ENCODE assay signal across 22 mouse cellular contexts in genomic region chr9:116169067-116169466, GRCm38 (mm10). TPM values are rescaled to one million over a fixed set of nuclear protein-coding genes. Genes with fewer than 3 reads are reported as not detected.
DNase-seq lines count a peak whose midpoint lies in the region; ATAC-seq and TF ChIP-seq lines count a peak whose summit lies in the region.
"Had no signal": no experiment of that assay in that cellular context is flagged by ENCODE, and none has a peak within 500 bp of the region (broad histone marks: within the 10 kb centered on the region; RNA-seq: fewer than 3 reads in every experiment).

No protein-coding gene starts in this region.

- no peak overlapping the region for H3K9ac ChIP-seq in CH12.LX (ENCODE audit: insufficient read depth, low read depth)
- no peak overlapping the region for H3K9ac ChIP-seq in hindbrain, embryonic 12.5 days
- H3K9ac ChIP-seq: heart, embryonic 12.5 days; liver, embryonic 15.5 days; lung, embryonic 15.5 days; midbrain, embryonic 15.5 days; neural tube, embryonic 15.5 days had no signal

- dilution Hi-C loops in CH12.LX (cut with MboI; ENCODE audit: extremely low pct_ligation_motif_present, extremely low pct_unique_long_range_greater_than_20kb, low sequenced_read_pairs): no loop called here

- 0 out of 2 replicates have a peak overlapping the region, but pooled peaks have one; percentile 12 for H3K4me2 ChIP-seq in CH12.LX (ENCODE audit: insufficient read depth, low read depth, poor library complexity, severe bottlenecking)
- H3K4me2 ChIP-seq in hindbrain, embryonic 12.5 days (replicated peaks): no peak overlapping the region
- H3K4me2 ChIP-seq: heart, embryonic 12.5 days; liver, embryonic 15.5 days; lung, embryonic 15.5 days; midbrain, embryonic 15.5 days; neural tube, embryonic 15.5 days had no signal

- peaks cover 98% of the 10 kb centered on the region for H3K79me2 ChIP-seq in CH12.LX (replicated peaks; ENCODE audit: control insufficient read depth, extremely low read depth, insufficient read depth, poor library complexity, severe bottlenecking)

- 77% methylated on average over 6 of the region's 6 CpGs for WGBS in hindbrain, embryonic 12.5 days

- in situ Hi-C loops in CH12.LX (cut with MboI; ENCODE audit: low pct_ligation_motif_present, low pct_unique_long_range_greater_than_20kb, low sequenced_read_pairs): no loop called here

- peaks cover 21 to 77% of the 10 kb centered on the region in 2 experiments for H3K4me1 ChIP-seq in CH12.LX (ENCODE audit: control insufficient read depth in 1 of 2, insufficient read depth in 2 of 2)
- H3K4me1 ChIP-seq in hindbrain, embryonic 12.5 days: peaks cover 6% of the 10 kb centered on the region
- H3K4me1 ChIP-seq: neural tube, embryonic 15.5 days had no signal

- TF ChIP-seq CTCF in CH12.LX (conservative IDR thresholded peaks at IDR 0.05 in 1 of 2, IDR thresholded peaks at IDR 0.05 in 1 of 2; ENCODE audit: low read depth in 2 of 2, low read length in 2 of 2): no peak

- no peak for TF ChIP-seq POLR2A in CH12.LX (IDR thresholded peaks at IDR 0.05; ENCODE audit: low read depth, low read length)

- no peak for TF ChIP-seq RAD21 in CH12.LX (IDR thresholded peaks at IDR 0.05; ENCODE audit: low read depth, low read length)

- no peak for TF ChIP-seq EP300 in CH12.LX (IDR thresholded peaks at IDR 0.05; ENCODE audit: low read length)

- DNase-seq in lung, postnatal 36 days: peak; percentile 42
- no peak for DNase-seq in lung, postnatal 10 days
- no peak for DNase-seq in CH12.LX (ENCODE audit: extremely low read depth)
- DNase-seq in naive thymus-derived CD4-positive, alpha-beta T cell, adult 2 months (ENCODE audit: low read depth): peak; percentile 72
- no peak for DNase-seq in embryo, embryonic 11 days
- DNase-seq in urinary bladder, postnatal 10 days (ENCODE audit: low spot score): no peak
- DNase-seq: adrenal gland, adult 8-10 months; cerebellum, adult 8-10 months; heart, postnatal 10 days; kidney, adult 18-20 months; kidney, postnatal 4 days; liver had no signal

- peak; percentile 35 for ATAC-seq in common myeloid progenitor, adult 5-6 weeks (replicated peaks; ENCODE audit: low read depth, poor library complexity, severe bottlenecking)
- no peak for ATAC-seq in hindbrain, embryonic 12.5 days (ENCODE audit: low FRiP score)
- ATAC-seq: midbrain, embryonic 15.5 days had no signal

- H3K27ac ChIP-seq in CH12.LX (ENCODE audit: insufficient read depth, low read depth): no peak overlapping the region
- H3K27ac ChIP-seq in hindbrain, embryonic 12.5 days: no peak overlapping the region
- H3K27ac ChIP-seq: liver, embryonic 15.5 days; lung, embryonic 15.5 days; midbrain, embryonic 15.5 days; neural tube, embryonic 15.5 days; stomach, postnatal 0 days had no signal

- peaks cover 18 to 65% of the 10 kb centered on the region in 2 experiments for H3K36me3 ChIP-seq in CH12.LX (replicated peaks in 1 of 2; ENCODE audit: control insufficient read depth in 1 of 2, insufficient read depth in 1 of 2, low read length in 1 of 2)
- no peaks in the 10 kb centered on the region for H3K36me3 ChIP-seq in hindbrain, embryonic 12.5 days
- H3K36me3 ChIP-seq: hindbrain, embryonic 10.5 days; liver, embryonic 15.5 days; midbrain, embryonic 15.5 days; neural tube, embryonic 15.5 days had no signal

- H3K27me3 ChIP-seq in CH12.LX (replicated peaks): no peaks in the 10 kb centered on the region
- peaks cover 7% of the 10 kb centered on the region for H3K27me3 ChIP-seq in hindbrain, embryonic 12.5 days
- H3K27me3 ChIP-seq: heart, embryonic 12.5 days; lung, embryonic 15.5 days; megakaryocyte, embryonic 14.5 days had no signal

- no peak overlapping the region for H3K4me3 ChIP-seq in CH12.LX (replicated peaks in 1 of 3; ENCODE audit: low read depth in 2 of 3, low read length in 2 of 3, poor library complexity in 1 of 3)
- H3K4me3 ChIP-seq in hindbrain, embryonic 12.5 days: no peak overlapping the region
- H3K4me3 ChIP-seq: heart, embryonic 12.5 days; hindbrain, embryonic 10.5 days; liver, embryonic 15.5 days; lung, embryonic 15.5 days; megakaryocyte, embryonic 14.5 days; midbrain, embryonic 15.5 days; neural tube, embryonic 15.5 days had no signal

- H3K9me3 ChIP-seq in CH12.LX (replicated peaks; ENCODE audit: low read length): no peaks in the 10 kb centered on the region
- H3K9me3 ChIP-seq in hindbrain, embryonic 12.5 days (replicated peaks): no peaks in the 10 kb centered on the region
- H3K9me3 ChIP-seq: heart, embryonic 12.5 days; hindbrain, embryonic 10.5 days; liver, embryonic 15.5 days; lung, embryonic 15.5 days; midbrain, embryonic 15.5 days; neural tube, embryonic 15.5 days had no signal

TF ChIP-seq in CH12.LX, 34 proteins besides CTCF, POLR2A, EP300 and RAD21:
- TF ChIP-seq USF2 (conservative IDR thresholded peaks at IDR 0.05; ENCODE audit: low read depth, low read length): no peak
- no peak for TF ChIP-seq ZMIZ1 (IDR thresholded peaks at IDR 0.05; ENCODE audit: low read depth, low read length)
- TF ChIP-seq ZNF384 (IDR thresholded peaks at IDR 0.05; ENCODE audit: low read depth, low read length): no peak
- no peak for TF ChIP-seq RCOR1 (conservative IDR thresholded peaks at IDR 0.05; ENCODE audit: low read depth, low read length)
- no peak for TF ChIP-seq ETS1 (conservative IDR thresholded peaks at IDR 0.05; ENCODE audit: low read depth, low read length)
- TF ChIP-seq E2F4 (IDR thresholded peaks at IDR 0.05; ENCODE audit: insufficient replicate concordance, low read depth, low read length): no peak
- TF ChIP-seq IRF4 (IDR thresholded peaks at IDR 0.05; ENCODE audit: low read depth, low read length): no peak

RNA-seq across cellular contexts. Expression of gene Tgfbr2, which starts 6.1 kb away (rescaled TPM):
- total RNA-seq in CH12.LX (2012; rRNA removed): 43.0 and 46.3 TPM in 2 replicates
- 19.6 and 21.2 TPM in 2 replicates for total RNA-seq in CH12.LX (2014; rRNA removed)
- polyA plus RNA-seq in CH12.LX (2012; ENCODE audit: insufficient read length, low read depth): 37.4 and 42.8 TPM in 2 replicates
- 15.4 and 19.1 TPM in 2 replicates for total RNA-seq in common myeloid progenitor, adult 5-6 weeks (2017)
- 18.9 and 19.3 TPM in 2 replicates for polyA plus RNA-seq in hindbrain, embryonic 12.5 days (2016; fragmentation: Nextera tagmentation; extraction: Ambion mirVana)

Comparison
In these comparisons a context has a peak if more than half of its experiments do, and no peak if none do; other contexts are left out.
1. DNase-seq: peak in lung, postnatal 36 days (single experiment) and naive thymus-derived CD4-positive, alpha-beta T cell, adult 2 months (single experiment); none in lung, postnatal 10 days (single experiment), CH12.LX (single experiment), embryo, embryonic 11 days (single experiment) and urinary bladder, postnatal 10 days (single experiment).